Comparison of ENCODE assay signal across 10 mouse cellular contexts in the genomic region with DNA sequence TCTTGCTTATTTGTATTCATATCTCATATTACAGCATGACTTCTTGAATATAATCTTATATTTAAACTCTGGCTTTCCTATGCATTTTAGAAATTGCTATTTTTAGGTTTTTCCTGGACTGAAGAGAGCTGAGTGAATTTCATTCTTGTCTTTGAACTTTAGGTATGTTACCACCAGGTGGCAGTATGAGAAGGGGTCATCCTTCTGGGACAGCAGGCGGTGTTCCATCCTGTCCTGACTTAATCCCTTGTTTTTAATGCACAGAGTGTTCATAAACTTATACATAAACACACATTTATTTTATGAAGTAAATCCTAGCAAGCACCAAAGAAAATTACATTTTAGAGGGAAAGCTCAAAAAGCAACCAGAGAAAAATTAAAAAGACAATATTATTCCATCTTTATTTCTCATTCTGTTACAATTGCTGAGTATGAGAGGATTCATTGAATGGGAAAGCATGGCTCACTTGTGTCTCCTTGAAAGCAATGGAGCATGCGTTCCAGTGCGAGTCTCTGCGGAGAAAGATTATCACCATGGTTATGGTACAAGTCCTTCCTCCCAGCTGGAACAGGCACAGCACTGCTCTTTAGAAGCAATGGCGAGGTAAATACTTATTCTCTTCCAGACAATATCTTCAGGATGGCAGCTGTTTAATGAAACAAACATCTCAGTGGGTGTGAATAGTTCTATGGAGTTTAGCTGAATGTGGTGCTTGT. TPM values are rescaled to one million over a fixed set of nuclear protein-coding genes. Genes with fewer than 3 reads are reported as not detected.
DNase-seq lines count a peak whose midpoint lies in the region; ATAC-seq and TF ChIP-seq lines count a peak whose summit lies in the region.
"Had no signal": no experiment of that assay in that cellular context is flagged by ENCODE, and none has a peak within 500 bp of the region (broad histone marks: within the 10 kb centered on the region; RNA-seq: fewer than 3 reads in every experiment).

No protein-coding gene starts in this region.

- 42% methylated on average over 5 of the region's 5 CpGs for WGBS in heart, adult 2 months
- WGBS in heart, embryonic 10.5 days: 53% methylated on average over 5 of the region's 5 CpGs
- 36% methylated on average over 5 of the region's 5 CpGs for WGBS in forebrain, embryonic 14.5 days

- ATAC-seq in forebrain, embryonic 14.5 days: peak; percentile 50; the same call in 1 of the 2 replicates
- no peak for ATAC-seq in inflammation-experienced regulatory T-cells, adult 6 months

- TF ChIP-seq CTCF in heart, adult 2 months (IDR thresholded peaks at IDR 0.05): peak; percentile 72

- H3K79me2 ChIP-seq in heart, adult 2 months (replicated peaks; ENCODE audit: control insufficient read depth, insufficient read depth, low read length): no peaks in the 10 kb centered on the region

- no peak for TF ChIP-seq POLR2A in heart, adult 2 months (IDR thresholded peaks at IDR 0.05; ENCODE audit: insufficient read depth, low read depth, low read length)

- H3K36me3 ChIP-seq in heart, adult 2 months (ENCODE audit: control insufficient read depth, insufficient read depth, low read length): no peaks in the 10 kb centered on the region
- no peaks in the 10 kb centered on the region for H3K36me3 ChIP-seq in heart, embryonic 10.5 days
- no peaks in the 10 kb centered on the region for H3K36me3 ChIP-seq in forebrain, embryonic 14.5 days (ENCODE audit: control insufficient read depth, insufficient read depth, low read length)

- no peak overlapping the region for H3K9ac ChIP-seq in heart, adult 2 months (ENCODE audit: low read depth, low read length)
- H3K9ac ChIP-seq in forebrain, embryonic 14.5 days (ENCODE audit: low read length): no peak overlapping the region

- no peak for DNase-seq in heart, adult 2 months
- DNase-seq in heart, embryonic 10.5 days (ENCODE audit: low spot score): no peak
- DNase-seq in testis, postnatal 14 days (ENCODE audit: low spot score): peak; percentile 22
- no peak for DNase-seq in testis, postnatal 10 days (ENCODE audit: low spot score)
- peak; percentile 68 for DNase-seq in forebrain, embryonic 14.5 days (ENCODE audit: low spot score)
- peak; percentile 53 for DNase-seq in retina, postnatal 1 day
- DNase-seq in T-cell, adult 2 months (ENCODE audit: low spot score): no peak

- no peaks in the 10 kb centered on the region for H3K9me3 ChIP-seq in heart, embryonic 10.5 days
- no peaks in the 10 kb centered on the region for H3K9me3 ChIP-seq in forebrain, embryonic 14.5 days (replicated peaks; ENCODE audit: control insufficient read depth, low read length)

- no peak overlapping the region for H3K27ac ChIP-seq in heart, adult 2 months
- no peak overlapping the region for H3K27ac ChIP-seq in heart, embryonic 10.5 days
- H3K27ac ChIP-seq in forebrain, embryonic 14.5 days (ENCODE audit: low read depth, low read length): no peak overlapping the region

- no peaks in the 10 kb centered on the region for H3K27me3 ChIP-seq in heart, adult 2 months (ENCODE audit: control insufficient read depth, insufficient read depth, low read length)
- H3K27me3 ChIP-seq in heart, embryonic 10.5 days (ENCODE audit: insufficient read depth, poor library complexity, severe bottlenecking): no peaks in the 10 kb centered on the region
- H3K27me3 ChIP-seq in forebrain, embryonic 14.5 days (replicated peaks; ENCODE audit: control insufficient read depth, insufficient read depth, low read length): no peaks in the 10 kb centered on the region

- H3K4me3 ChIP-seq in heart, adult 2 months: no peak overlapping the region
- H3K4me3 ChIP-seq in heart, embryonic 10.5 days: no peak overlapping the region
- H3K4me3 ChIP-seq in forebrain, embryonic 14.5 days (ENCODE audit: low read depth, low read length): no peak overlapping the region

- no peak for TF ChIP-seq EP300 in heart, adult 2 months (IDR thresholded peaks at IDR 0.05; ENCODE audit: insufficient read depth, low read depth, low read length)

- H3K4me1 ChIP-seq in heart, adult 2 months (ENCODE audit: control insufficient read depth, insufficient read depth, low read length): no peaks in the 10 kb centered on the region
- H3K4me1 ChIP-seq in heart, embryonic 10.5 days: no peaks in the 10 kb centered on the region
- H3K4me1 ChIP-seq in forebrain, embryonic 14.5 days (ENCODE audit: control insufficient read depth, insufficient read depth, low read length): no peaks in the 10 kb centered on the region

- H3K4me2 ChIP-seq in forebrain, embryonic 14.5 days (ENCODE audit: low read length): no peak overlapping the region

- intact Hi-C loops in heart, adult 2 months (cut with DNase I): loop anchor here (1.0 kb wide), 1 partner anchor 242 kb away; no protein-coding TSS in a partner anchor

RNA-seq across cellular contexts. Expression of a gene that starts 21.1 kb away (rescaled TPM):
- total RNA-seq in heart, adult 2 months (2021): not detected
- not detected in 2 replicates for polyA plus RNA-seq in heart, adult 2 months (2012; rRNA removed)
- 0.31 TPM in 1 of 2 replicates, not detected in the other for polyA plus RNA-seq in heart, embryonic 10.5 days (2016; fragmentation: Nextera tagmentation; extraction: Ambion mirVana)
- polyA plus RNA-seq in forebrain, embryonic 14.5 days (2014; fragmentation: Nextera tagmentation; extraction: Ambion mirVana): not detected in 2 replicates
- polyA plus RNA-seq in inflammation-experienced regulatory T-cells, adult 6 months (2017; shearing (Covaris generic)): not detected
- polyA plus RNA-seq: intestine, embryonic 14.5 days had no signal

RNA-seq across cellular contexts. Expression of a gene that starts 25.9 kb away (rescaled TPM):
- not detected for total RNA-seq in heart, adult 2 months (2021)
- not detected in 2 replicates for polyA plus RNA-seq in heart, adult 2 months (2012; rRNA removed)
- not detected in 2 replicates for polyA plus RNA-seq in heart, embryonic 10.5 days (2016; fragmentation: Nextera tagmentation; extraction: Ambion mirVana)
- polyA plus RNA-seq in forebrain, embryonic 14.5 days (2014; fragmentation: Nextera tagmentation; extraction: Ambion mirVana): not detected in 2 replicates
- not detected for polyA plus RNA-seq in inflammation-experienced regulatory T-cells, adult 6 months (2017; shearing (Covaris generic))
- total RNA-seq: adrenal gland, postnatal 36 days had no signal
- polyA plus RNA-seq: intestine, embryonic 14.5 days had no signal

RNA-seq across cellular contexts. Expression of a gene that starts 33.0 kb away (rescaled TPM):
- 10 to 100 TPM; 30.7 to 32.9 TPM for total RNA-seq in heart, adult 2 months (2021)
- polyA plus RNA-seq in heart, adult 2 months (2012; rRNA removed): 22.8 and 31.1 TPM in 2 replicates
- polyA plus RNA-seq in heart, embryonic 10.5 days (2016; fragmentation: Nextera tagmentation; extraction: Ambion mirVana): 200 and 203 TPM in 2 replicates
- 97.4 and 98.2 TPM in 2 replicates for polyA plus RNA-seq in forebrain, embryonic 14.5 days (2014; fragmentation: Nextera tagmentation; extraction: Ambion mirVana)
- 100 to 1,000 TPM; 190 to 216 (median 204) TPM for polyA plus RNA-seq in inflammation-experienced regulatory T-cells, adult 6 months (2017; shearing (Covaris generic))

RNA-seq across cellular contexts. Expression of a gene that starts 54.8 kb away (rescaled TPM):
- not detected for total RNA-seq in heart, adult 2 months (2021)
- not detected in 2 replicates for polyA plus RNA-seq in heart, adult 2 months (2012; rRNA removed)
- polyA plus RNA-seq in heart, embryonic 10.5 days (2016; fragmentation: Nextera tagmentation; extraction: Ambion mirVana): not detected in 2 replicates
- polyA plus RNA-seq in forebrain, embryonic 14.5 days (2014; fragmentation: Nextera tagmentation; extraction: Ambion mirVana): not detected in 2 replicates
- polyA plus RNA-seq in inflammation-experienced regulatory T-cells, adult 6 months (2017; shearing (Covaris generic)): not detected
- total RNA-seq: adrenal gland, postnatal 36 days had no signal
- polyA plus RNA-seq: intestine, embryonic 14.5 days had no signal

Comparison
In these comparisons a context has a peak if more than half of its experiments do, and no peak if none do; other contexts are left out.
1. DNase-seq: peak in testis, postnatal 14 days (single experiment), forebrain, embryonic 14.5 days (single experiment) and retina, postnatal 1 day (single experiment); none in heart, adult 2 months (0 of 2), heart, embryonic 10.5 days (single experiment), testis, postnatal 10 days (single experiment) and T-cell, adult 2 months (single experiment).